Mouse (Mus musculus) forebrain, embryonic 13.5 days (tissue): ENCODE data around the gene Stip1. TPM values are rescaled to one million over a fixed set of nuclear protein-coding genes. Genes with fewer than 3 reads are reported as not detected.

Experiments
- ATAC-seq: fragments of 200-750 bp; cut with Nextera tagmentation; 2 replicates; pipeline ENCODE4 v1.8.0; 2017
- H3K27ac ChIP-seq: fragments of 300-500 bp; sonication (generic); 2 replicates; pipeline ENCODE4 v1.5.1; 2015; ENCODE audit warnings: inconsistent platforms, mild to moderate bottlenecking, moderate library complexity
- H3K27me3 ChIP-seq: fragments of 300-500 bp; sonication (generic); 2 replicates; pipeline ENCODE4 v1.6.1; 2015; ENCODE audit warnings: mild to moderate bottlenecking, inconsistent platforms
- H3K36me3 ChIP-seq: fragments of 300-500 bp; sonication (generic); 2 replicates; pipeline ENCODE4 v1.6.1; 2015; ENCODE audit warnings: mild to moderate bottlenecking, inconsistent platforms; ENCODE audit not compliant: poor library complexity, severe bottlenecking
- H3K4me1 ChIP-seq: fragments of 300-500 bp; sonication (generic); 2 replicates; pipeline ENCODE4 v1.6.1; 2015; ENCODE audit warnings: inconsistent platforms
- H3K4me2 ChIP-seq: fragments of 300-500 bp; sonication (generic); 2 replicates; pipeline ENCODE4 v1.6.1; 2015; ENCODE audit warnings: inconsistent platforms, mild to moderate bottlenecking, moderate library complexity
- H3K4me3 ChIP-seq: fragments of 300-500 bp; sonication (generic); 2 replicates; pipeline ENCODE4 v1.5.1; 2015; ENCODE audit warnings: mild to moderate bottlenecking, inconsistent platforms
- H3K9ac ChIP-seq: fragments of 300-500 bp; sonication (generic); 2 replicates; pipeline ENCODE4 v1.6.1; 2015; ENCODE audit warnings: mild to moderate bottlenecking, inconsistent platforms
- H3K9me3 ChIP-seq: fragments of 300-500 bp; sonication (generic); replicated peaks from 2 replicates; pipeline ENCODE4 v1.6.1; 2016; ENCODE audit warnings: inconsistent platforms
- WGBS: fragments of 180-500 bp; shearing (Covaris S2); methylation state at CpG from one replicate; pipeline ENCODE4 v1.1.7; 2015; 5-methylcytosine and 5-hydroxymethylcytosine counted together
- polyA plus RNA-seq: library from polyadenylated mRNA; unstranded; fragments of >200 nt; fragmentation: Nextera tagmentation; extraction: Ambion mirVana; gene quantifications from 2 replicates; pipeline ENCODE4 v1.2.1, GENCODE M21; 2015

The Stip1 gene
- polyA plus RNA-seq, 1 experiment from 2014 or later: 289 TPM

GRCm38 (mm10) chr19:7070775-7071174 is 31.0 kb upstream of the Stip1 start:
- Histone ChIP-seq H3K4me3 (no peak overlapping the region), H3K9me3 (no peaks in the 10 kb centered on the region), H3K4me1 (peaks cover 88% of the 10 kb centered on the region), H3K27me3 (peaks cover 8% of the 10 kb centered on the region), H3K27ac (no peak overlapping the region), H3K36me3 (no peaks in the 10 kb centered on the region), H3K4me2 (peak overlapping the region; percentile 42; the same call in 1 of the 2 replicates), H3K9ac (peak overlapping the region; percentile 5; the same call in 1 of the 2 replicates)
- no peak for ATAC-seq
- 12% methylated on average over 4 of the region's 4 CpGs for WGBS

- Histone ChIP-seq H3K4me3 (no peak overlapping the region), H3K9ac (peak overlapping the region; percentile 51), H3K4me2 (peak overlapping the region; percentile 42), H3K9me3 (no peaks in the 10 kb centered on the region), H3K4me1 (peaks cover 94% of the 10 kb centered on the region), H3K27ac (peak overlapping the region; percentile 77), H3K27me3 (peaks cover 8% of the 10 kb centered on the region), H3K36me3 (no peaks in the 10 kb centered on the region)
- WGBS: 5% methylated on average over 29 of the region's 35 CpGs
- peak; percentile 10; the same call in 1 of the 2 replicates for ATAC-seq
These were observed 30.3 kb upstream of the Stip1 start for GRCm38 (mm10) chr19:7069781-7070763.

GRCm38 (mm10) chr19:7068661-7069531 is 29.1 kb upstream of the Stip1 start:
- 31% methylated on average over 11 of the region's 11 CpGs for WGBS
- Histone ChIP-seq H3K9me3 (no peaks in the 10 kb centered on the region), H3K9ac (peak overlapping the region; percentile 51; the same call in 1 of the 2 replicates), H3K27me3 (peaks cover 8% of the 10 kb centered on the region), H3K27ac (peak overlapping the region; percentile 77), H3K4me2 (peak overlapping the region; percentile 42), H3K36me3 (no peaks in the 10 kb centered on the region), H3K4me1 (peaks cover 86% of the 10 kb centered on the region), H3K4me3 (no peak overlapping the region)
- ATAC-seq: peak; percentile 1; the same call in 1 of the 2 replicates

GRCm38 (mm10) chr19:7068136-7068535 is 28.4 kb upstream of the Stip1 start:
- ATAC-seq: peak; percentile 48
- no peaks in the 10 kb centered on the region for H3K36me3 ChIP-seq
- H3K4me2 ChIP-seq: peak overlapping the region; percentile 35
- H3K9ac ChIP-seq: peak overlapping the region; percentile 35
- H3K27ac ChIP-seq: peak overlapping the region; percentile 77
- peaks cover 8% of the 10 kb centered on the region for H3K27me3 ChIP-seq
- WGBS: 2% methylated on average over 14 of the region's 14 CpGs
- H3K4me1 ChIP-seq: peaks cover 78% of the 10 kb centered on the region
- H3K9me3 ChIP-seq: no peaks in the 10 kb centered on the region
- no peak overlapping the region for H3K4me3 ChIP-seq

GRCm38 (mm10) chr19:7067344-7068050 is 27.7 kb upstream of the Stip1 start:
- Histone ChIP-seq H3K36me3 (no peaks in the 10 kb centered on the region), H3K27ac (peak overlapping the region; percentile 8; the same call in 1 of the 2 replicates), H3K4me1 (peaks cover 72% of the 10 kb centered on the region), H3K4me3 (no peak overlapping the region), H3K27me3 (peaks cover 8% of the 10 kb centered on the region), H3K4me2 (peak overlapping the region; percentile 24), H3K9ac (peak overlapping the region; percentile 35; the same call in 1 of the 2 replicates), H3K9me3 (no peaks in the 10 kb centered on the region)
- ATAC-seq: peak; percentile 6
- WGBS: 61% methylated on average over 20 of the region's 20 CpGs

- peaks cover 66% of the 10 kb centered on the region for H3K4me1 ChIP-seq
- H3K9ac ChIP-seq: peak overlapping the region; percentile 13; the same call in 1 of the 2 replicates
- H3K27ac ChIP-seq: peak overlapping the region; percentile 70
- peak overlapping the region; percentile 30 for H3K4me2 ChIP-seq
- H3K27me3 ChIP-seq: peaks cover 5% of the 10 kb centered on the region; the same call in 1 of the 2 replicates
- no peak overlapping the region for H3K4me3 ChIP-seq
- WGBS: 53% methylated on average over 7 of the region's 8 CpGs
- no peaks in the 10 kb centered on the region for H3K36me3 ChIP-seq
- ATAC-seq: no peak
- no peaks in the 10 kb centered on the region for H3K9me3 ChIP-seq
These were observed 27.1 kb upstream of the Stip1 start for GRCm38 (mm10) chr19:7066828-7067342.

GRCm38 (mm10) chr19:7066034-7066827 is 26.5 kb upstream of the Stip1 start:
- Histone ChIP-seq H3K27ac (peak overlapping the region; percentile 70), H3K9me3 (no peaks in the 10 kb centered on the region), H3K27me3 (no peaks in the 10 kb centered on the region), H3K4me3 (no peak overlapping the region), H3K9ac (peak overlapping the region; percentile 13; the same call in 1 of the 2 replicates), H3K36me3 (no peaks in the 10 kb centered on the region), H3K4me2 (peak overlapping the region; percentile 30), H3K4me1 (peaks cover 59% of the 10 kb centered on the region)
- ATAC-seq: no peak
- WGBS: 31% methylated on average over 15 of the region's 15 CpGs

GRCm38 (mm10) chr19:7064571-7064970 is 24.8 kb upstream of the Stip1 start:
- H3K9ac ChIP-seq: no peak overlapping the region
- H3K9me3 ChIP-seq: no peaks in the 10 kb centered on the region
- no peak overlapping the region for H3K27ac ChIP-seq
- peak; percentile 66; the same call in 1 of the 2 replicates for ATAC-seq
- H3K36me3 ChIP-seq: no peaks in the 10 kb centered on the region
- H3K4me2 ChIP-seq: no peak overlapping the region
- H3K4me3 ChIP-seq: no peak overlapping the region
- 0% methylated on average over 3 of the region's 3 CpGs for WGBS
- peaks cover 44% of the 10 kb centered on the region for H3K4me1 ChIP-seq
- peaks cover 4% of the 10 kb centered on the region for H3K27me3 ChIP-seq

GRCm38 (mm10) chr19:7062916-7063315 is 23.1 kb upstream of the Stip1 start:
- no peaks in the 10 kb centered on the region for H3K9me3 ChIP-seq
- H3K4me3 ChIP-seq: no peak overlapping the region
- H3K4me2 ChIP-seq: no peak overlapping the region
- no peak for ATAC-seq
- 90% methylated on average over 8 of the region's 8 CpGs for WGBS
- no peak overlapping the region for H3K9ac ChIP-seq
- no peak overlapping the region for H3K27ac ChIP-seq
- H3K4me1 ChIP-seq: peaks cover 31% of the 10 kb centered on the region
- peaks cover 12% of the 10 kb centered on the region for H3K27me3 ChIP-seq
- H3K36me3 ChIP-seq: no peaks in the 10 kb centered on the region

- peaks cover 31% of the 10 kb centered on the region for H3K4me1 ChIP-seq
- no peak overlapping the region for H3K9ac ChIP-seq
- H3K4me2 ChIP-seq: no peak overlapping the region
- no peak overlapping the region; the same call in 1 of the 2 replicates for H3K27ac ChIP-seq
- H3K9me3 ChIP-seq: no peaks in the 10 kb centered on the region
- ATAC-seq: no peak
- no peak overlapping the region for H3K4me3 ChIP-seq
- WGBS: 89% methylated on average over 5 of the region's 5 CpGs
- peaks cover 14% of the 10 kb centered on the region for H3K27me3 ChIP-seq
- H3K36me3 ChIP-seq: no peaks in the 10 kb centered on the region
These were observed 22.3 kb upstream of the Stip1 start for GRCm38 (mm10) chr19:7062110-7062509.
